Mouse (Mus musculus): ENCODE results near the gene Cttn. TPM values are rescaled to one million over a fixed set of nuclear protein-coding genes. Genes with fewer than 3 reads are reported as not detected.
A peak's percentile ranks its signal among the peaks of the same experiment; 100 is the strongest.

Gene Cttn
- total RNA-seq, 4 experiments from 2014 or later: 90.4 to 99.4 (median 94.2) TPM

GRCm38 (mm10) chr7:144449637-144450570 is 20.9 kb downstream of the Cttn start:
- peak; percentile 51 to 76 for DNase-seq (ENCODE audit: low spot score in 2 of 2)

DNA sequence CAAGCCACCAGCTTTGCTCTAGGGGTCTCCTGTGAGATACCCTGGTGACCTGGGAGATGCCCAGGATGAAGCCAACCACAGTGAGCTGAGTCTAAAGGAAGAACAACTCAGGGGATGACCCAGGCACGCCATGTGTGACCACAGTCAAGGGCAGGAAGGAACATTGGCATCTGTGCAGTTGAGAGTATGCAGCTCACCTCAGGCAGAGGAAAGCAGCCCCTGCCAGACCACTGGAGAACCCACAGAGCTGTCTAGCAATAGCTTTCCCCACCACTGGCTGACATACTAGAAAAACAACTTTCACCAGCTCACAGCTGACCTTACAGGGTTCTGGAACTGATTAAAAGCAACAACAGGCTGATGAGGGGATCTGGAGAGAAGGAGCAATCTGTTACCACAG is 22.6 kb downstream of the Cttn start:
- DNase-seq (ENCODE audit: low spot score in 2 of 2): no peak

GRCm38 (mm10) chr7:144447146-144447545 is 23.7 kb downstream of the Cttn start:
- no peak for DNase-seq (ENCODE audit: low spot score in 2 of 2)

GRCm38 (mm10) chr7:144444788-144445187 is 26.0 kb downstream of the Cttn start:
- DNase-seq (ENCODE audit: low spot score in 2 of 2): no peak

DNA sequence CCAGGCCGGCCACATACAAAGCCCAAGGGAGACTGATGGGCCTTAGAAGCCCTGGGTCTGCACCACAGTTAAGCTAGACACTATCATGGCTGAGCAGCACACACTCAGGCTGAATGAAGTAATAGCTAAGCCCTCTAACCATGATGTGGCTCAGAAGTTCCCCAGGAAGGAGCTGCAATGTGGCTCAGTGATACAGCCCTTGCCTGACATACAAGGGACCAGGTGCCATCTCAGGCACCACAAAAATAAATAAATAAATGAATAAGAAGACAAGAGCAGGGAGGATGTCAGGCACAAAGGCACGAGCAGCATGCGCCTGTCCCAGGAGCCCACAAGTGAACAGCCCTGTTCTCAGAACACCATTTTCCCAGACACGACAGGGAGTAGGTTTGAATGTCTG is 28.8 kb downstream of the Cttn start:
- DNase-seq (ENCODE audit: low spot score in 2 of 2): no peak

DNA sequence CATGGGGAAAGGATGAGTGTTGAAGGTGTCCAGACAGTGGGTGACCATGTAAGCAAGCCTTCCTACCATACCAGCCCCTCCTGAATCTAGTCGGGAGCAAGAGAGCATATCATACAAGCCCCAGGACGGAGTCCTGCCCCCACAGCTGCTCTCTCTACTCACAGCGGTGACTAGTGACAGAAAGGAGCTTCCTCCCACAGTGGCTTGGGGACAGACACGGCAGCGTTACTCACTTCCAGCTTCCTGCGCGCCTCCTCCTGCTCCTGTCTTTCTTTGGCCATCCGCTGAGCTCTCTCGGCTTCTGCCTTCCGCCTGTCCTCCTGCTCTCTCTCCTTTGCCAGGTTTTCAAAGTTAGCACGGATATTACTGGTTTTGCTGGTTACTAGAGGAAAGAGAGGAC is 29.3 kb downstream of the Cttn start:
- DNase-seq (ENCODE audit: low spot score in 2 of 2): no peak

DNA sequence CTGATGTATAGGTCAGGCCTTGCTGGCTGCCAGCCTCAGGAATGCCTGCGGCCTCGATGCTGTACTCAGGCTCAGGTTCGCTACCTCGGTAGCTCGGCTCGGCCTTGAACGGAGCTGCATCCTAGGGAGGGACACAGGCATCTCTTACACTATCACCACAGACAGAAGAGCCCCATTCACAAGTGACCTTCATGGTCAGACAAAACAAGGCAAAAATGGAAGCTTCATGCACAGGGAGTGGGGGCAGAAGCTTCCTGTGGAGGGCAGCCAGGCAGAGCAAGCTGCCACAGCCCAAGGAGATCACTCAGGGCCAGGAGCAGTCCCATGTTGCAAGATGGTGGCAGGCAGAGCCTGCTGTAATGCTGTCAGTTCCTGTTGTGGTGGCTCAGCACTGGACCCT is 32.0 kb downstream of the Cttn start:
- DNase-seq (ENCODE audit: low spot score in 2 of 2): no peak

- DNase-seq (ENCODE audit: low spot score in 2 of 2): no peak
These were observed 37.9 kb downstream of the Cttn start for GRCm38 (mm10) chr7:144432920-144433319.

- no peak for DNase-seq (ENCODE audit: low spot score in 2 of 2)
These were observed 43.3 kb downstream of the Cttn start for GRCm38 (mm10) chr7:144427460-144427859.

DNA sequence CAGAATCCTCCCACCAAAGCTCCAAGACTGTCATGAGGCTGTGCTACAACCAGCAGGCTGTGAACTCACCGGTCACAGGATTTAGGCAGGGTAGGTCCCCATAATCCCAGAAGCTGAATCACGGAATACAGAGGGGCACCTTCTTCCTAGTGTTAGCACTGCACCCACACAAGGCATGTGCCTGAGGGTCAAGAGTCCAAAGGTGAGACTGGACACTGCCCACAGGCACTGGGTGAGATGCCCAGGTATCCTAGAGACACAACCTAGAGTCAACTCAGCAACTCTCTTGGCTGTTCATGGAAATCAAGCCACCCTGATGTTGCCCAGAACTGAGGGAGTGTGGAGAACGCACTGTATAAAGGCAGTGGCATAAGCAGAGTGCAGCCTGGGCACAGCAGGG is 44.2 kb downstream of the Cttn start:
- no peak for DNase-seq (ENCODE audit: low spot score in 2 of 2)

- peak in 1 of 2 experiments; percentile 58 for DNase-seq (ENCODE audit: low spot score in 2 of 2)
These were observed 44.9 kb downstream of the Cttn start for GRCm38 (mm10) chr7:144425953-144426352.

- DNase-seq (ENCODE audit: low spot score in 2 of 2): no peak
These were observed 49.3 kb downstream of the Cttn start for GRCm38 (mm10) chr7:144421478-144421877.

- no peak for DNase-seq (ENCODE audit: low spot score in 2 of 2)
These were observed 50.3 kb downstream of the Cttn start for GRCm38 (mm10) chr7:144420552-144420951.

DNA sequence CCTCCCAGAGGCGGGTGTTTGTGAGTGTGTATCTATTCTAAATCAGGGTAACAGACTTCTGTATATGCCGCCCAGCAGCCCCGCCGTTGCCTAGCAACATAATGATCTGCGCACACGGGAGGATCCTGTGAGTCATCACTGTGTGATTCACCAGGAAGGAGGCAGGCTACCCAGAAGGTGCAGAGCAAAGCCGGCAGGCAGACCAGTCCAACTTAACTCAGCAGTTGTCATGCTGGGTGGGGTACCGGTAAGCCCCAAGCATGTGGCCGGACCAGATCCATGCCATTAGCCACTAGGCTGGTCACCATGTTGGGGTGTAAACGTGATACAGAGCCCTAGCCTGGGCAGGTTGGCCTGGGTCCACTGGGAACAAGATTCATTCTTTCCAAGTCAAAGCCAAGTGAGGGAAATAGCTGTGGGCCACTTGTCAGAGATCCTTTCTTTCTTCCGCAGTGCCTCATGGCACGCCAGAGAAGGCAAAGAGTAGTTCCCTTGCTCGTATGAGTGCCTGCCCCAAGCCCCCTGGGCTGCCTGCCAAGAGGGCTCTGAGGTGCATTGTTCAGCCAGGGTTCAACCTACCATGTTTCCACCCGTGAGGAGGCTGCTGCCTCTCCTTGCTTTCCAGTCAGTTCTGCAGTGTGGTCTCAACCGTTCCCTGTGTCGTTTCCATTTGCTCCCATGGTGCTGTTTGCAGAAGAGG is 53.0 kb downstream of the Cttn start:
- DNase-seq (ENCODE audit: low spot score in 2 of 2): peak; percentile 67 to 95

DNA sequence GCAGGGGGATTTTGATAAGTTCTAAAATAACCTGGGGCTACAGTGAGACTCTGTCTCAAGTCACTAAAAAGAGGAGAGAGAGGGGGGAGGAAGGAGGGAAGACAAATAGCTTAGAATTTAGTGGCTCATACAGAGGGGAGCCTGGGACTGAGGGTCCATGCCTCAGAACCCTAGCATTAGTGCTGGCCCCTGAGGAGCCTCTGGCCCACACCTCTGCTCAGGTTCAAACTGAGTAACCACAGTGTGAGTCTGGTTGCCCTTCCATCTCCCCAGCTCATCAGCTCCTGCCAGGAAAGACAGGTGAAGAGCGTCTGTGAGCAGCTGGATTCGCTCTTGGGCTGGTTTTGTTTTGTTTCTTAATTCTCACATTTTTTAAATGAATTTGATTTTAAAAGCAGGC is 53.6 kb downstream of the Cttn start:
- no peak for DNase-seq (ENCODE audit: low spot score in 2 of 2)

GRCm38 (mm10) chr7:144415795-144416194 is 55.0 kb downstream of the Cttn start:
- no peak for DNase-seq (ENCODE audit: low spot score in 2 of 2)

GRCm38 (mm10) chr7:144414632-144415031 is 56.2 kb downstream of the Cttn start:
- no peak for DNase-seq (ENCODE audit: low spot score in 2 of 2)

DNA sequence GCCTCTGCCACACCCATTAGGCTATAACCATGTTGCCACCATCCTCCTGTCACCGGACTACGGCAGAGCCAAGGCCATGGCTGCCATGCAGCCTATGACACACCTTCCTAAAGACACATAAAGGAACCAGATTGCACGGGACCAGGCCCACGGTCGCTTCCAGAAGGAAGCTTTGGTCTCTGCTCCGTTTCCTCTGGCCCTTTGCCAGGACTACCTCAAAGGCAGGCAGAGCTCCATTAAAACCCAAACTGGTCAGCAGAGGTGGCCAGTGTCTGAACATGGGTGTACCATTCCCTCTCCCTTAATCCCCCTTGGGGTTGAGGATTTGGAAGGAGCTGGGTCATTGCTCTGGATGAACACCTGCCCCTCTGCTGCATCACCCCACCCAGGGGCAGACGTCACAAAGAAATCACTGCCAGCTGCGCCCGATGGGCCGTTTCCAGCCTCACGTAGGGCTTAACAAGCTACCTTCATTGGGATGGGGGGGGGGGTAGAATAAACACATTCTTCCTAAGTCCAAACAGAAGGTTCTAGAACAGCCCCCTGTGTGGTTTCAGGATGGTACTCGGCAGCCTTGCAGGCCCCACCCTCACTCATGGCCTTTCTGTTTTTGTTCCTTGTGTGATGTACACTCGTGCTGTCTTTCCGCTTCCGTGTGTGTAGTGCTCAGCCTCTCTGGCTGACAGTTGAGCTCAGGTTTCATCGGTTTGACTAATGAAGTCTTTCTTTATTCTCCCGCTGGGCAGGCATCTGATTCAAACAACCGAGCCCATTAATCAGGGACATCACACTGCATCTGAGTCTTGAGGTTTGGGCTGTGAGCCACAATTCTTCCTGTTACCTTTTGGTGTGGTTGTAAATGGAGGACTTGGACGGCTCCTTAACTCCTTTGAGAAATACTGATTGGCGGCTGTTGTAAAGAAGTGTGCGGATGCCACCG is 58.6 kb downstream of the Cttn start:
- no peak for DNase-seq (ENCODE audit: low spot score in 2 of 2)

- DNase-seq (ENCODE audit: low spot score in 2 of 2): no peak
These were observed 61.1 kb downstream of the Cttn start for GRCm38 (mm10) chr7:144409682-144410081.

DNA sequence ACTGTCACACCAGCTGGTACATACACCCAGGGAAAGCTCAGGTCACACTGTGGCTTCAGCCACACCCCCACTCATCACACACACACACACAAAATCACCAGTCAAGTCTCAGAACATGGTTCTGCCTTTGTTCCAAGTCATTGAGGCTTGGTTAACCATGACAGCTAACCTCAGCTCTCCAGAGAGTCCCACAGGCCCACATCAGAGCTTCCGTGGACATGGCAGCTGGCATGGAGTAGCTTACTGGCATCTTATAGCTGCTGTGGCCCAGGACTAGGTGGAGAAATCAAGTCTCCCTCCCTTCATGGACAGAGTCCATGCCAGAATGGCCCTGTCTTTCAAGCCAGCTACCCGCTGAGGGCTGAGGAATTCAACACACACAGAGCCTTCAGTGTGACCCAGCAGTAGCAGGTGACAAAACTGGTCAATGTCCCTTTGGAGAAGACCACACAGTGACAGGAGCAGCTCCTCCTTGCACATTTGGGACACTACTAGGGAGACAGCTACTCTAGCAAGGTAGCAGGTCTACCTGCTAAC is 62.3 kb downstream of the Cttn start:
- DNase-seq (ENCODE audit: low spot score in 2 of 2): no peak

DNA sequence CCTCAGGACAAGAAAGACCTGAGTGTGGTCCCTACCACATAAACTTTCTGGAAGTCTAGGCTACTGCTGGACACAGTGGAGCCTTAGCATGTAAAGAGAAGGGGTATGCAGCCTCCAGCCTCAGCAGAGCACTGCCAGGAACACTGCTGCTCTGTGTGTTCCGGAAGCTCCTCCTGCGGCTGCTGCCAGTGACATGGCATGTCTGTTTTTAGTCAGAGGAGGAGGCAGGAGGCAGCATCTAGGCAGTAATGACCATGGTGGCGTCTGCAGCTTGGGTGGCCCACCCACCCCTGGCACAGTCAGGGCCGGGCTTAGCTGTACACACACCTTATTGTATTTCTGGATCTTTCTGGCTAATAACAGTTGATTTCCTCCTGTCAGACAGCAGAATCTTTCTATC is 63.1 kb downstream of the Cttn start:
- DNase-seq (ENCODE audit: low spot score in 2 of 2): no peak
